Mouse (Mus musculus): Measurements from ENCODE around the gene Olfr1090.

The Olfr1090 gene

DNA sequence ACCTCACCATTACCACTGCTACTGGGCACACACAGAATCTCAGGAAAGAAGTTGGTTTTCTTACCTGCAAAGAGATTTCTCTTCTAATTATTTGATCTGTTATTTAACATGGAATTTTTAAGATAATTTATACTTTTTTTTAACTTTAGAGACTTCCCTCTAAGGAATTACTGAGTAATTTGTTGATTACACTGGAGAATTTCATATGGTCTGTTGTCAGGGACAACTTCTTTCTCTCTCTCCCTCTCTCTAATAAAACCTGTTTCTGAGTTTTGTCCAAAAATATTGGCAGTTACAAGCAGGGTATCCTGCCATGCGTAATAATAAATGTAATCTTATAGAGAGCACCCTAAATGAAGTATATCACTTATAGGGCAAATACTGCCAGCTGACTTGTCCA is at the start of gene Olfr1090:
Olfr1090 (minus strand) TSS at position 101 of the 400 bp plus-strand sequence.
- no peak for DNase-seq (ENCODE audit: low read depth, low spot score)

DNA sequence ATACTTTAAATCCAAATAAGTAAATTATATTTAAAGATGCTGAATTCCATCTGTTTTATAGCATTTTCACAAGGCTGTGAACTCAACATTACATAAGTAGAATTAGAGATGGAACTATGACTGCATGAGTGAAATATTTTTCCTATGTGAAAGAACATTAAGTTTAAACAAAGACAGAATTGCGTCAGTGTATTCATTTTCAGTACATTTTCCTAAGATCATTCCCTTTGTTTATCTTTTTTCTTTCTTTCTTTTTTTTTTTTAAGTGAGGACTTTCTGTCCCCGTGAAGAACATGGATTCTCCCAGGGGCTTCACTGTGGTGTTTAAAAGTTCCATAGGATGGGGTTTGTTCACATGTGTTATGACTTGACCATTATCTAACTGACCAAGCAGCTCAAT is 23.4 kb upstream of the Olfr1090 start, which contains the start of gene Olfr1093:
Olfr1093 (plus strand) TSS at position 301 of the 400 bp plus-strand sequence.
- no peak for DNase-seq (ENCODE audit: low read depth, low spot score)

DNA sequence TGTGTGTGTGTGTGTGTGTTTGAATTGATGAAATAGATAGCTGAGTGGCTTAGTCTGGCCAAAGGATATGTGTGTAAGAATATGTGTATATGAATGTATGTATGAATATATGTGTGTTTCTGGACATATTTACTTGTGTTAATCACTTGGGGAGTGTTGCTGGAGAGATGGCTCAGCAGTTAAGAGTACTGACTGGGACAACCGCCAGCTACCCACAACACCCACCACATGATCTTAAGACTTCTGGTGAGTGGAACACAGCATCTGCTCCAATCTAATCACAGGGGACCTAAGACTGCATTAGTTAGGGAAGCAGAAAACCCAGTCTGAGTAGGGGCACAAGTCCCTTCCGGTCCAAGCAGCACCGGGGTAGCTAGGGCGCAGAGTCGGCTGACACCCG is 2.3 kb upstream of the Olfr1090 start:
- DNase-seq (ENCODE audit: low read depth, low spot score): no peak

DNA sequence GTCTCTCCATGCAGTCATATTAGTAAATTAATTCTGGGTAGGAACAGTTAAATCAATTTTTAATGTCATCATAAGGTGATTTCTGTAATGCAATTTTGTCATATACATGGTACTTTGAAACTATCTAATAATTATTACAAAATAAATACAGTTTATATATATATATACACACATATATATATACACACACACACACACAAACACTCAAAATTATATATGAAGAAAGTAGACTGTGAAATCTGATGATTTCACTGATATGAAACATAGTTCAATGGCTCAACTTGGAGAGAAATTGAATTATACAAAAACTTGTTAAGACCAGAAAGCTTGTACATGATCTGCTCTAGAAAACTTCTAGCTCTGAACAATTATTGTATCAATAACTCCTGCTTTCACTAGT is 25.2 kb downstream of the Olfr1090 start, which contains the start of gene Olfr1089:
Olfr1089 (minus strand) TSS at position 101 of the 400 bp plus-strand sequence.
- no peak for DNase-seq (ENCODE audit: low read depth, low spot score)
